ENCODE assay signal across 8 mouse cellular contexts in the genomic region with DNA sequence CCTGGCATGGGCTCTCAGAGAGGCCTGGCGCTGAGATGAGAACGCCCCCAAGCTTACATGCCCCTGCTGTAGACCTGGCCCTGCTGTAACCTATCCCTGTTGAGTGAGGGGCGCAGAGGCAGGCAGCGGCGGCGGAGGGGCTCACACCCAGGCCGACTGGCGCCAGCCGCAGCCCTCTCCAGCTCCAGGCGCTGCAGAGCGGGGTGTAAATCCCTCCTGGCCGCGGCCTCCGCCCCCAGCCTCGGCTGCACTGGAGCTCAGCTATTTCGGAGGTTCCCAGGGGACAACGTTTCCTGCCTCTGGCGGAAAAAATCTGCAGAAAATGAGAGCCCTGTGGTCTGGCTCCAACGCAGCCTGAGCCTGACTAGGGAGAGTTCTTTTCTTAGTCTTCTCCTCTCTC. TPM values are rescaled to one million over a fixed set of nuclear protein-coding genes. Genes with fewer than 3 reads are reported as not detected.
A peak's percentile ranks its signal among the peaks of the same experiment; 100 is the strongest.
DNase-seq lines count a peak whose midpoint lies in the region; ATAC-seq and TF ChIP-seq lines count a peak whose summit lies in the region.

No protein-coding gene starts in this region.

- WGBS in embryonic facial prominence, embryonic 10.5 days: 12% methylated on average over 19 of the region's 19 CpGs
- 20% methylated on average over 19 of the region's 19 CpGs for WGBS in midbrain, embryonic 16.5 days

- TF ChIP-seq CTCF in ES-Bruce4 (IDR thresholded peaks at IDR 0.05; ENCODE audit: low read depth, low read length): no peak

- intact Hi-C loops in heart, postnatal 14 days (cut with DNase I): loop anchor here (2.0 kb wide), 1 partner anchor 23 kb away; no protein-coding TSS in a partner anchor
- intact Hi-C loops in left cerebral cortex, postnatal 4 days (cut with DNase I): no loop called here

- no peak for ATAC-seq in midbrain, embryonic 16.5 days

- DNase-seq in embryonic facial prominence, embryonic 10.5 days (ENCODE audit: low spot score): peak; percentile 88
- peak; percentile 78 to 80 for DNase-seq in heart, postnatal 14 days
- DNase-seq in kidney, postnatal 4 days: peak; percentile 77 to 86
- DNase-seq in layer of hippocampus, postnatal 25 days (ENCODE audit: extremely low spot score in 1 of 2, low spot score in 1 of 2): no peak
- no peak for DNase-seq in Muller cell, postnatal 12 days (ENCODE audit: inconsistent ontology term)
- DNase-seq in left cerebral cortex, postnatal 4 days: no peak

- H3K4me3 ChIP-seq in ES-Bruce4 (ENCODE audit: low read depth, low read length): peak overlapping the region; percentile 37
- H3K4me3 ChIP-seq in embryonic facial prominence, embryonic 10.5 days: peak overlapping the region; percentile 39
- H3K4me3 ChIP-seq in midbrain, embryonic 16.5 days (ENCODE audit: low read depth, low read length): no peak overlapping the region

- no peaks in the 10 kb centered on the region for H3K9me3 ChIP-seq in ES-Bruce4 (replicated peaks; ENCODE audit: control insufficient read depth, insufficient read depth, low read length, poor library complexity, severe bottlenecking)
- no peaks in the 10 kb centered on the region for H3K9me3 ChIP-seq in embryonic facial prominence, embryonic 10.5 days
- H3K9me3 ChIP-seq in midbrain, embryonic 16.5 days (replicated peaks; ENCODE audit: control insufficient read depth, low read length, poor library complexity, severe bottlenecking): no peaks in the 10 kb centered on the region

- no peak for TF ChIP-seq EP300 in ES-Bruce4 (IDR thresholded peaks at IDR 0.05; ENCODE audit: insufficient read depth, low read depth, low read length)

- H3K27me3 ChIP-seq in ES-Bruce4 (ENCODE audit: control insufficient read depth, insufficient read depth, low read length, poor library complexity, severe bottlenecking): no peaks in the 10 kb centered on the region
- H3K27me3 ChIP-seq in embryonic facial prominence, embryonic 10.5 days (replicated peaks; ENCODE audit: low read depth, poor library complexity, severe bottlenecking): no peaks in the 10 kb centered on the region; the same call in 1 of the 2 replicates
- no peaks in the 10 kb centered on the region for H3K27me3 ChIP-seq in midbrain, embryonic 16.5 days (ENCODE audit: control insufficient read depth, insufficient read depth, low read depth, low read length)

- H3K4me2 ChIP-seq in midbrain, embryonic 16.5 days (ENCODE audit: low read length): peak overlapping the region; percentile 27; the same call in 1 of the 2 replicates

- H3K27ac ChIP-seq in ES-Bruce4 (ENCODE audit: insufficient read depth, low read length): no peak overlapping the region
- peak overlapping the region; percentile 85 for H3K27ac ChIP-seq in embryonic facial prominence, embryonic 10.5 days (replicated peaks)
- H3K27ac ChIP-seq in midbrain, embryonic 16.5 days (ENCODE audit: low read length): no peak overlapping the region

- TF ChIP-seq POLR2A in ES-Bruce4 (IDR thresholded peaks at IDR 0.05; ENCODE audit: insufficient read depth, low read length): no peak

- peak overlapping the region; percentile 39 for H3K9ac ChIP-seq in ES-Bruce4 (ENCODE audit: low read depth, poor library complexity, severe bottlenecking)
- no peak overlapping the region for H3K9ac ChIP-seq in midbrain, embryonic 16.5 days (ENCODE audit: low read depth, low read length)

- H3K4me1 ChIP-seq in ES-Bruce4 (ENCODE audit: control insufficient read depth, insufficient read depth, low read length): no peaks in the 10 kb centered on the region
- H3K4me1 ChIP-seq in embryonic facial prominence, embryonic 10.5 days: peaks cover 71% of the 10 kb centered on the region
- H3K4me1 ChIP-seq in midbrain, embryonic 16.5 days (ENCODE audit: control insufficient read depth, insufficient read depth, low read length): no peaks in the 10 kb centered on the region

- H3K36me3 ChIP-seq in ES-Bruce4 (ENCODE audit: control insufficient read depth, insufficient read depth, low read length, poor library complexity, severe bottlenecking): no peaks in the 10 kb centered on the region
- no peaks in the 10 kb centered on the region for H3K36me3 ChIP-seq in embryonic facial prominence, embryonic 10.5 days (replicated peaks)
- no peaks in the 10 kb centered on the region for H3K36me3 ChIP-seq in midbrain, embryonic 16.5 days (ENCODE audit: control insufficient read depth, insufficient read depth, low read length)

RNA-seq across cellular contexts. Expression of a gene that starts 27.7 kb away (rescaled TPM):
- polyA plus RNA-seq in ES-Bruce4 (2011; ENCODE audit: insufficient read depth, insufficient read length, low read depth, missing spikeins): 5.9 and 6.7 TPM in 2 replicates
- 86.3 and 93.8 TPM in 2 replicates for polyA plus RNA-seq in embryonic facial prominence, embryonic 10.5 days (2016; fragmentation: Nextera tagmentation; extraction: Ambion mirVana)
- 1 to 10 TPM; 3.0 to 3.1 TPM for total RNA-seq in heart, postnatal 14 days (2021)
- 3.9 and 4.7 TPM in 2 replicates for polyA plus RNA-seq in midbrain, embryonic 16.5 days (2015; fragmentation: Nextera tagmentation; extraction: Ambion mirVana)
- under 1 TPM; 0.27 to 0.75 TPM for total RNA-seq in layer of hippocampus, postnatal 25 days (2021)
- 1 to 10 TPM; 1.1 to 1.3 TPM for total RNA-seq in left cerebral cortex, postnatal 4 days (2021)

Comparison
In these comparisons a context has a peak if more than half of its experiments do, and no peak if none do; other contexts are left out.
1. DNase-seq: peak in embryonic facial prominence, embryonic 10.5 days (single experiment), heart, postnatal 14 days (2 of 2) and kidney, postnatal 4 days (2 of 2); none in layer of hippocampus, postnatal 25 days (0 of 2), Muller cell, postnatal 12 days (single experiment) and left cerebral cortex, postnatal 4 days (single experiment).